Mouse (Mus musculus) heart, embryonic 16.5 days (tissue): ENCODE data around the gene Bdkrb1. TPM values are rescaled to one million over a fixed set of nuclear protein-coding genes. Genes with fewer than 3 reads are reported as not detected.

ENCODE experiments used
- ATAC-seq: fragments of 200-750 bp; cut with Nextera tagmentation; replicated peaks from 2 replicates; pipeline ENCODE4 v1.8.0; 2017; ENCODE audit warnings: moderate number of reproducible peaks; ENCODE audit not compliant: insufficient read depth, low FRiP score; ENCODE audit errors: extremely low read depth
- H3K27ac ChIP-seq: fragments of 300-500 bp; sonication (generic); 2 replicates; pipeline ENCODE4 v1.5.1; 2014; ENCODE audit warnings: mild to moderate bottlenecking, low read length, control low read depth, moderate library complexity
- H3K27me3 ChIP-seq: fragments of 300-500 bp; sonication (generic); 2 replicates; pipeline ENCODE4 v1.6.1; 2014; ENCODE audit warnings: low read length, mixed read lengths; ENCODE audit not compliant: control insufficient read depth, insufficient read depth
- H3K36me3 ChIP-seq: fragments of 300-500 bp; sonication (generic); 2 replicates; pipeline ENCODE4 v1.6.1; 2014; ENCODE audit not compliant: control insufficient read depth, insufficient read depth
- H3K4me1 ChIP-seq: fragments of 300-500 bp; sonication (generic); 2 replicates; pipeline ENCODE4 v1.6.1; 2014; ENCODE audit warnings: low read length, mixed read lengths; ENCODE audit not compliant: control insufficient read depth, insufficient read depth
- H3K4me2 ChIP-seq: fragments of 300-500 bp; sonication (generic); 2 replicates; pipeline ENCODE4 v1.6.1; 2014; ENCODE audit warnings: low read depth, mild to moderate bottlenecking, control low read depth, low read length
- H3K4me3 ChIP-seq: fragments of 300-500 bp; sonication (generic); 2 replicates; pipeline ENCODE4 v1.5.1; 2014; ENCODE audit warnings: mild to moderate bottlenecking, control low read depth, low read length
- H3K9ac ChIP-seq: fragments of 300-500 bp; sonication (generic); 2 replicates; pipeline ENCODE4 v1.6.1; 2014; ENCODE audit warnings: low read length, control low read depth
- H3K9me3 ChIP-seq: fragments of 300-500 bp; sonication (generic); replicated peaks from 2 replicates; pipeline ENCODE4 v1.6.1; 2016; ENCODE audit warnings: low read length; ENCODE audit not compliant: control insufficient read depth
- WGBS: fragments of 180-500 bp; shearing (Covaris S2); extraction: QIAGEN DNeasy Blood & Tissue Kit; methylation state at CpG from one replicate; pipeline ENCODE4 v1.1.7; 2014; 5-methylcytosine and 5-hydroxymethylcytosine counted together
- polyA plus RNA-seq: library from polyadenylated mRNA; unstranded; fragments of >200 nt; fragmentation: Nextera tagmentation; extraction: Ambion mirVana; gene quantifications from 2 replicates; pipeline ENCODE4 v1.2.1, GENCODE M21; 2015

Gene Bdkrb1
- polyA plus RNA-seq, 1 experiment from 2014 or later: not detected

DNA sequence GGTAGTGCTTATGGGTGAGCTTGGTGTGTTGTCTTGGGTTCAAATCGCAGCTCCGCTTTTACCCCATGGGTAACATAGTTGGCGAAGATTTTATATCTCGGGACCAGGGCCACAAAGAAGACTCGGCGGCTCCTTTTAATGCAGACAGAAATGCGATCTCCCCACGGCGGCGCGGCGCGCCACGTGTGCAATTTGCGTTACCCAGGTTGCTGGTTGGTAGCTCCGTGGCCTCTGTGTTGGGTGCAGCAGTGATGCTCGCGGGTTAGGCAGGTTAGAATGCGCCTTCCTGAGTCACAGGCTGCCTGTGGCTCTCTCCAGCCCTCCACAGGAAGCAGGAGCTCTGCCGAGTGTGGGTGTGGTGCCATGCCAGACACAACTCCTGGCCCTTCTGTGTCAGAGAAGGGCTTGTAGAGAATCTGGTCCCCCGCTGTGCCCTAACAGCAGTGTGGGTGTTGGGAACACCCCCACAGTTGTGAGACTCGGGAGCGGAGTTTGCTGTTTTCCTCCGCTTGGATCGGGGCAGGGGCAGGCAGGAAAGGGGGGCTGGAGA, 39.1 kb upstream of the Bdkrb1 start:
- Histone ChIP-seq H3K9me3 (peaks cover 9% of the 10 kb centered on the region), H3K27ac (no peak overlapping the region), H3K4me3 (peak overlapping the region; percentile 51), H3K27me3 (peaks cover 13% of the 10 kb centered on the region), H3K36me3 (no peaks in the 10 kb centered on the region; the same call in 1 of the 2 replicates), H3K4me1 (peaks cover 26% of the 10 kb centered on the region), H3K9ac (peak overlapping the region; percentile 60), H3K4me2 (peak overlapping the region; percentile 73)
- WGBS: 9% methylated on average over 25 of the region's 25 CpGs
- no peak for ATAC-seq

DNA sequence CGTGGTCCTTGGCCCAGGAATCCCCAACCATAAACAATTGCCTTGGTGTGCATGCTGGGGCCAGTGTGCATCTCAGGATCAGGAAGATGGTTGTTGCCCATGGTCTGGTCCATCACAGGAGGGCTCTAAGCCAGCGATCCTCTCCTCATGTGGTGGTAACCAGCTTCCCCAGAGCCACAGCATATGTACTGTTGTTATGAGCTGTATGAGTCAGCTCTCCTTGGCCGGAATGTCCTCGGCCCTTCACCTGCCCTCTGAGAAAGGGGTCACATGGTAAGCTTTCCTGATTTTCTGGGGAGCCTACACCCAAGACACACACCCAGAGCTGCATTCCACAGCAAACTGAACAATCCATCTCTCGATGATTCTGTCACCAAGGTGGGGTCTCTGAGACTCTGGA, 37.7 kb upstream of the Bdkrb1 start:
- Histone ChIP-seq H3K9me3 (peaks cover 9% of the 10 kb centered on the region), H3K27me3 (peaks cover 10% of the 10 kb centered on the region), H3K4me2 (no peak overlapping the region), H3K4me1 (peaks cover 26% of the 10 kb centered on the region), H3K36me3 (no peaks in the 10 kb centered on the region; the same call in 1 of the 2 replicates), H3K4me3 (no peak overlapping the region), H3K27ac (no peak overlapping the region), H3K9ac (no peak overlapping the region)
- ATAC-seq: no peak
- 76% methylated on average over 5 of the region's 5 CpGs for WGBS

DNA sequence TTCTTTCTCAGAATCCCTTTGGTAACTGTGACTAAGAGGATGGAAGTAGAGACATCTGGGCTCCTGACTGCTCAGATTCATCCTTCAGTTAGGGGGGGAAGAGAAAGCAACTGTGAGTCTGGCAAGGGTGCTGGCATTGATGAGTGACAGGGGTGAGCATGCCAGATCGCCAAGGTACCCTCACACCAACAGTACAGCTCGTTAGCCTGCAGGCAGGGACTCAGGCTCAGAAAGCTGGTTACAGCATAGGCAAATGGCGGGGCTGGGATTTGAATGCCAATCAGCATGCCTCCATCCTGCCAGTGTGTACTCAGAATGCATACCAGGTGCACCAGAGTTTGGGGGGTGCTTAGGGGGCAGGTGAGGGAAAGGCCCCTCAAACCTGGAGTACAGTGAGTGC, 31.0 kb upstream of the Bdkrb1 start:
- no peaks in the 10 kb centered on the region; the same call in 1 of the 2 replicates for H3K36me3 ChIP-seq
- H3K9ac ChIP-seq: no peak overlapping the region
- H3K27ac ChIP-seq: no peak overlapping the region
- H3K4me2 ChIP-seq: no peak overlapping the region
- no peaks in the 10 kb centered on the region for H3K27me3 ChIP-seq
- 71% methylated on average over 3 of the region's 3 CpGs for WGBS
- no peak overlapping the region for H3K4me3 ChIP-seq
- peaks cover 7% of the 10 kb centered on the region for H3K9me3 ChIP-seq
- H3K4me1 ChIP-seq: no peaks in the 10 kb centered on the region; the same call in 1 of the 2 replicates
- no peak for ATAC-seq

DNA sequence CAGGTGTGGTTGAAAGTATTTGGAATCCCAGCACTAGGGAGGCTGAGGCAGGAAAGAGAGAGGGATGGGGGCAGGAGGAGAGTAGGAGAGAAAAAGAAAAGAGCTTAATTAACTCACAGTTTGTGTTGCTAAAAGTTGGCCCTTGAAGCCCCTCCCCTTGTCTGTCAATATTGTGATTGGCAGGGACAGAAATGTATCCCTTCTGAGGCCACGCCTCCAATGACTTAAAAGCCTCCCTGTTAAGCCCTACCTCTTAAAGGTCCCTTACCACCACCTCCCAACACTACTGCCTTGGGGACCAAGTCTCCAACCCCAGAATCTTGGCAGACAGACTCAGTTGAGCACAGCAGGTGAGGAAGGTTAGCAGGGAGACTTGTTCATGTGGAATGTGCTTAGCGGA, 30.3 kb upstream of the Bdkrb1 start:
- no peaks in the 10 kb centered on the region for H3K9me3 ChIP-seq
- H3K4me1 ChIP-seq: no peaks in the 10 kb centered on the region; the same call in 1 of the 2 replicates
- H3K36me3 ChIP-seq: no peaks in the 10 kb centered on the region
- H3K9ac ChIP-seq: no peak overlapping the region
- 86% methylated on average over 2 of the region's 2 CpGs for whole genome bisulfite sequencing
- H3K27me3 ChIP-seq: no peaks in the 10 kb centered on the region
- H3K4me3 ChIP-seq: no peak overlapping the region
- no peak for ATAC-seq
- no peak overlapping the region for H3K27ac ChIP-seq
- no peak overlapping the region for H3K4me2 ChIP-seq

DNA sequence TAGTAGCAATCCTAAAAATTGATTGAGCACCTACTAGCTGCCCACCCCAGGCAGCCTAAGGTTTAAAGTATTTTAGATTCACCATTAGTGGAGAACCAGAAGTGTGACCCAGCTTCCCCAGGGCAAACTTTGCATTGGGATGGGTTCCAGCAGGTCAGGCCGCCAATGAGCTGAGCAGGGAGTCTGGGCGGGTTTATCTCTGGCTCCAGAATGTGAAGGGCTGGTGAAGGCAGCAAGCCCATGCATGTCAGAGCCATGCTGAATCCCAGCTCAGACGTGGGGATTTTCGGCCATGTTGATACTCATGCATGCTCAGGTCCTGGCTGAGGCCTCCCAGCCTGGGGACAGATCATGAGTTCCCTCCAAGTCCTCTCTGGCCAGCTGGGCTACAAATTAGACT, 28.5 kb upstream of the Bdkrb1 start:
- H3K27me3 ChIP-seq: no peaks in the 10 kb centered on the region
- H3K9me3 ChIP-seq: no peaks in the 10 kb centered on the region
- H3K4me1 ChIP-seq: no peaks in the 10 kb centered on the region; the same call in 1 of the 2 replicates
- no peak overlapping the region for H3K27ac ChIP-seq
- H3K36me3 ChIP-seq: no peaks in the 10 kb centered on the region
- no peak overlapping the region for H3K4me2 ChIP-seq
- WGBS: 79% methylated on average over 4 of the region's 4 CpGs
- no peak for ATAC-seq
- H3K9ac ChIP-seq: no peak overlapping the region
- H3K4me3 ChIP-seq: no peak overlapping the region

DNA sequence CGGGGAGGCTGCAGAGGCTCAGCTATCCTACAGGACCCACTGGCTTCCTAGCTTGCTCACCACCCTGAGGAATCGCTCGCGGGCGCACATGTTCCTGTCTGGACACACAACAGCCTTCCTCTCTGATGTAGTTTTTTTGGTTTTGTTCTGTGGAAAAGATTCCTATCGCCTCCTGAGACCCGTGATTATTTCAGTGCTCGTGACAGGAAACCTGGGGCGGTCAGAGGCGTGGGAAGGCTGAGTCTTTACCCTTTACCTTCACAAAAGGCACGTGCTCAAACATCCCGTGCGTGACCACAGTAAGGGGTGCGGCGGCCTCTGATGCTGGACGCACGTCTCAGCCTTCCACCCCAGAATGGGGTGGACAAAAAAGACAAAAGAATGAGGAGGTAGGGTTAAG, 22.4 kb upstream of the Bdkrb1 start:
- Histone ChIP-seq H3K4me1 (peaks cover 3% of the 10 kb centered on the region), H3K4me2 (no peak overlapping the region), H3K27ac (no peak overlapping the region), H3K9ac (no peak overlapping the region), H3K36me3 (no peaks in the 10 kb centered on the region), H3K9me3 (no peaks in the 10 kb centered on the region), H3K4me3 (no peak overlapping the region), H3K27me3 (no peaks in the 10 kb centered on the region; the same call in none of the 2 replicates)
- ATAC-seq: no peak
- WGBS: 67% methylated on average over 17 of the region's 17 CpGs

DNA sequence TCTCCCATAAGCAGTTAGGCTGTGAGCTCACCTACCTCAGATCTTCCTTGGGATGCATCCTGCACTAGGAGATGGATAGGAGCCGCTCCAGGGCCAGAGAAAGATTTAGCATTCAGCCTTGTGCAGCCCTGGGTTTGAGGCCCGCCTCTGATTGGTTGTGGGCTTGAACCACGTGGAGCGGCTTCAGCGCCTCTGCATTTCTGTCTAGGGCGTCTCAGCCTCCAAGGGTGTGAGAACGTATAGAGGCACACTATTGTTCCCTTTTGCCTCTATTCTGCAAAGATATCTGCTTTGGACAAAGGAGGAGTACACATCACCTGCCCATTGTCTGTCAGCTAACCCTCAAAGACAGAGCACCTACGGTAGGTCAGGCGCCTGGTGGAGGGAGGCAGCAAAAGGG, 20.4 kb upstream of the Bdkrb1 start:
- WGBS: 67% methylated on average over 9 of the region's 9 CpGs

DNA sequence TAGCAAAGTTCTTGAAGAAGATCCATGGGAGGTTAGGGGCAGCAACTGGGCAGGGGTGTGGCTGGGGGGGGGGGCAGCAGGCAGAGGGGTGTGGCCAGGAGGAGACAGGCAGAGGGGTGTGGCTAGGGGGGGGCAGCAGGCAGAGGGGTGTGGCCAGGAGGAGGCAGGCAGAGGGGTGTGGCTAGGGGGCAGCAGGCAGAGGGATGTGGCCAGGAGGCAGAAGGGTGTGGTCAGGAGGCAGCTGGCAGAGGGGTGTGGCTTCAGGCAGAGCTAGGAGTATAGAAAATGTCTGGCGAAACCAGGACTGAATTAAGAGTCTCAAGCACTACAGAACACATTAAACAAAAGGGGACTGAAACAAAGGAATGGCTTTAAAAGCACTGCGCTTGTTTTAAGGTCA, 19.4 kb upstream of the Bdkrb1 start:
- no peak overlapping the region for H3K27ac ChIP-seq
- H3K27me3 ChIP-seq: peaks cover 6% of the 10 kb centered on the region
- H3K9ac ChIP-seq: no peak overlapping the region
- no peaks in the 10 kb centered on the region for H3K9me3 ChIP-seq
- H3K4me1 ChIP-seq: peaks cover 3% of the 10 kb centered on the region
- 39% methylated on average over 2 of the region's 2 CpGs for WGBS
- H3K4me2 ChIP-seq: no peak overlapping the region
- no peak overlapping the region for H3K4me3 ChIP-seq
- H3K36me3 ChIP-seq: no peaks in the 10 kb centered on the region
- peak; percentile 30; the same call in 1 of the 2 replicates for ATAC-seq

More for the DNA sequence above, 20.4 kb upstream of the Bdkrb1 start:
- Histone ChIP-seq H3K9ac (no peak overlapping the region), H3K4me1 (peaks cover 3% of the 10 kb centered on the region), H3K27ac (no peak overlapping the region), H3K9me3 (no peaks in the 10 kb centered on the region), H3K36me3 (no peaks in the 10 kb centered on the region), H3K4me3 (no peak overlapping the region), H3K4me2 (no peak overlapping the region), H3K27me3 (peaks cover 6% of the 10 kb centered on the region)
- ATAC-seq: no peak

DNA sequence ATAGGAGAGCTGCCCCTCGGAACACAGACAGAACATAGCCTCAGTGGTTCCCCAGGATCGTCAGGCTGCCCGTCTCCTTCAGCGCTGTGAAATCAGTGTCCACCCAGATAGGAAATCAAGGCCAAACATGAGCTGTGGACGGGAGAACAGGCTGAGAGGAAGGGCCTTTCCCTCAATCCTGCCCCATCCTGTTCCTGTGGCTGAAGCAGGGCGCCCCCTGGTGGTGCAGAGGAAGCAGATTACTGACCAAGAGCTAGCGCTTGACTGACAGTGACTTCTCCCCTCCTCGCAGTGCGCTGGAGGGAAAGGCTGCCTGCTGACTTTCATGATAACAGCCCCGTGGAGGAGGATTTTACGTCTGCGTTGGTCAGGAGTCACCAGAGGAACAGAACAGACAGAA, 18.0 kb upstream of the Bdkrb1 start:
- no peak overlapping the region for H3K4me3 ChIP-seq
- H3K27me3 ChIP-seq: peaks cover 6% of the 10 kb centered on the region
- peaks cover 3% of the 10 kb centered on the region for H3K4me1 ChIP-seq
- H3K9ac ChIP-seq: no peak overlapping the region
- no peaks in the 10 kb centered on the region for H3K9me3 ChIP-seq
- no peak overlapping the region for H3K27ac ChIP-seq
- WGBS: 15% methylated on average over 12 of the region's 12 CpGs
- H3K36me3 ChIP-seq: no peaks in the 10 kb centered on the region
- peak; percentile 66; the same call in 1 of the 2 replicates for ATAC-seq
- H3K4me2 ChIP-seq: no peak overlapping the region
